Mouse (Mus musculus): ENCODE results near the gene Ppfia2.

GRCm38 (mm10) chr10:106975193-106976141, 505.3 kb downstream of the Ppfia2 start:
- no peak for TF ChIP-seq CTCF (IDR thresholded peaks at IDR 0.05; ENCODE audit: low read depth, low read length)
- TF ChIP-seq GATA1 (IDR thresholded peaks at IDR 0.05; ENCODE audit: borderline replicate concordance, low read length) = no peak
